Mouse (Mus musculus): ENCODE results near the gene Npff. TPM values are rescaled to one million over a fixed set of nuclear protein-coding genes. Genes with fewer than 3 reads are reported as not detected.

The Npff gene
- polyA plus RNA-seq, 1 experiment, result 3.4 TPM

- H3K27ac ChIP-seq (ENCODE audit: insufficient read depth, low read depth, low read length), result no peak overlapping the region
- no peaks in the 10 kb centered on the region for H3K4me1 ChIP-seq (ENCODE audit: control insufficient read depth, insufficient read depth, low read length)
- 95% methylated on average over 1 of the region's 1 CpGs for WGBS
- H3K27me3 ChIP-seq (replicated peaks; ENCODE audit: control insufficient read depth, insufficient read depth, low read length), result no peaks in the 10 kb centered on the region
- H3K4me3 ChIP-seq (ENCODE audit: insufficient read depth, low read depth, low read length), result no peak overlapping the region
- peaks cover 6% of the 10 kb centered on the region; the same call in 1 of the 2 replicates for H3K36me3 ChIP-seq (ENCODE audit: control insufficient read depth, insufficient read depth, low read length)
- DNase-seq, result no peak
- TF ChIP-seq POLR2A (IDR thresholded peaks at IDR 0.05; ENCODE audit: low read depth, low read length) (no peak), CTCF (conservative IDR thresholded peaks at IDR 0.05; ENCODE audit: insufficient read depth, insufficient read length, low read depth, low read length) (no peak)
Observed at GRCm38 (mm10) chr15:102555581-102555980, 30.8 kb upstream of the Npff start.

GRCm38 (mm10) chr15:102552599-102552998, 27.9 kb upstream of the Npff start:
- H3K4me3 ChIP-seq (ENCODE audit: insufficient read depth, low read depth, low read length), result no peak overlapping the region
- H3K4me1 ChIP-seq (ENCODE audit: control insufficient read depth, insufficient read depth, low read length), result no peaks in the 10 kb centered on the region
- peaks cover 6% of the 10 kb centered on the region; the same call in 1 of the 2 replicates for H3K36me3 ChIP-seq (ENCODE audit: control insufficient read depth, insufficient read depth, low read length)
- 98% methylated on average over 5 of the region's 5 CpGs for WGBS
- H3K27me3 ChIP-seq (replicated peaks; ENCODE audit: control insufficient read depth, insufficient read depth, low read length), result no peaks in the 10 kb centered on the region
- H3K27ac ChIP-seq (ENCODE audit: insufficient read depth, low read depth, low read length), result no peak overlapping the region
- no peak for TF ChIP-seq POLR2A (IDR thresholded peaks at IDR 0.05; ENCODE audit: low read depth, low read length)
- no peak for TF ChIP-seq CTCF (conservative IDR thresholded peaks at IDR 0.05; ENCODE audit: insufficient read depth, insufficient read length, low read depth, low read length)
- DNase-seq, result no peak

GRCm38 (mm10) chr15:102547478-102547877, 22.7 kb upstream of the Npff start:
- peak; percentile 52 for DNase-seq
- peaks cover 1% of the 10 kb centered on the region; the same call in 1 of the 2 replicates for H3K36me3 ChIP-seq (ENCODE audit: control insufficient read depth, insufficient read depth, low read length)
- 72% methylated on average over 3 of the region's 3 CpGs for WGBS
- no peaks in the 10 kb centered on the region for H3K4me1 ChIP-seq (ENCODE audit: control insufficient read depth, insufficient read depth, low read length)
- H3K27me3 ChIP-seq (replicated peaks; ENCODE audit: control insufficient read depth, insufficient read depth, low read length), result no peaks in the 10 kb centered on the region
- H3K27ac ChIP-seq (ENCODE audit: insufficient read depth, low read depth, low read length), result no peak overlapping the region
- H3K4me3 ChIP-seq (ENCODE audit: insufficient read depth, low read depth, low read length), result no peak overlapping the region
- TF ChIP-seq CTCF (conservative IDR thresholded peaks at IDR 0.05; ENCODE audit: insufficient read depth, insufficient read length, low read depth, low read length) (no peak), POLR2A (IDR thresholded peaks at IDR 0.05; ENCODE audit: low read depth, low read length) (no peak)

- TF ChIP-seq CTCF (conservative IDR thresholded peaks at IDR 0.05; ENCODE audit: insufficient read depth, insufficient read length, low read depth, low read length) (no peak), POLR2A (IDR thresholded peaks at IDR 0.05; ENCODE audit: low read depth, low read length) (no peak)
- Histone ChIP-seq H3K27ac (ENCODE audit: insufficient read depth, low read depth, low read length) (no peak overlapping the region), H3K4me3 (ENCODE audit: insufficient read depth, low read depth, low read length) (no peak overlapping the region), H3K27me3 (replicated peaks; ENCODE audit: control insufficient read depth, insufficient read depth, low read length) (no peaks in the 10 kb centered on the region), H3K4me1 (ENCODE audit: control insufficient read depth, insufficient read depth, low read length) (no peaks in the 10 kb centered on the region), H3K36me3 (ENCODE audit: control insufficient read depth, insufficient read depth, low read length) (peaks cover 1% of the 10 kb centered on the region; the same call in 1 of the 2 replicates)
- 67% methylated on average over 3 of the region's 3 CpGs for WGBS
- peak; percentile 60 for DNase-seq
Observed at GRCm38 (mm10) chr15:102546677-102547427, 22.1 kb upstream of the Npff start.

GRCm38 (mm10) chr15:102546246-102546645, 21.5 kb upstream of the Npff start:
- H3K36me3 ChIP-seq (ENCODE audit: control insufficient read depth, insufficient read depth, low read length), result peaks cover 1% of the 10 kb centered on the region; the same call in 1 of the 2 replicates
- TF ChIP-seq POLR2A (IDR thresholded peaks at IDR 0.05; ENCODE audit: low read depth, low read length) (no peak), CTCF (conservative IDR thresholded peaks at IDR 0.05; ENCODE audit: insufficient read depth, insufficient read length, low read depth, low read length) (no peak)
- DNase-seq, result no peak
- H3K4me1 ChIP-seq (ENCODE audit: control insufficient read depth, insufficient read depth, low read length), result no peaks in the 10 kb centered on the region
- H3K27ac ChIP-seq (ENCODE audit: insufficient read depth, low read depth, low read length), result no peak overlapping the region
- no peaks in the 10 kb centered on the region for H3K27me3 ChIP-seq (replicated peaks; ENCODE audit: control insufficient read depth, insufficient read depth, low read length)
- no peak overlapping the region for H3K4me3 ChIP-seq (ENCODE audit: insufficient read depth, low read depth, low read length)
- 96% methylated on average over 3 of the region's 3 CpGs for WGBS

GRCm38 (mm10) chr15:102544801-102545200, 20.1 kb upstream of the Npff start:
- H3K4me3 ChIP-seq (ENCODE audit: insufficient read depth, low read depth, low read length), result no peak overlapping the region
- DNase-seq, result no peak
- H3K27me3 ChIP-seq (replicated peaks; ENCODE audit: control insufficient read depth, insufficient read depth, low read length), result no peaks in the 10 kb centered on the region
- no peak overlapping the region for H3K27ac ChIP-seq (ENCODE audit: insufficient read depth, low read depth, low read length)
- WGBS, result 91% methylated on average over 4 of the region's 4 CpGs
- peaks cover 4% of the 10 kb centered on the region; the same call in 1 of the 2 replicates for H3K36me3 ChIP-seq (ENCODE audit: control insufficient read depth, insufficient read depth, low read length)
- TF ChIP-seq POLR2A (IDR thresholded peaks at IDR 0.05; ENCODE audit: low read depth, low read length) (no peak), CTCF (conservative IDR thresholded peaks at IDR 0.05; ENCODE audit: insufficient read depth, insufficient read length, low read depth, low read length) (no peak)
- no peaks in the 10 kb centered on the region for H3K4me1 ChIP-seq (ENCODE audit: control insufficient read depth, insufficient read depth, low read length)

GRCm38 (mm10) chr15:102533926-102534325, 9.2 kb upstream of the Npff start:
- no peak for TF ChIP-seq CTCF (conservative IDR thresholded peaks at IDR 0.05; ENCODE audit: insufficient read depth, insufficient read length, low read depth, low read length)
- TF ChIP-seq POLR2A (IDR thresholded peaks at IDR 0.05; ENCODE audit: low read depth, low read length), result no peak
- H3K36me3 ChIP-seq (ENCODE audit: control insufficient read depth, insufficient read depth, low read length), result peaks cover 12% of the 10 kb centered on the region
- no peak for DNase-seq
- H3K4me3 ChIP-seq (ENCODE audit: insufficient read depth, low read depth, low read length), result no peak overlapping the region
- no peaks in the 10 kb centered on the region for H3K4me1 ChIP-seq (ENCODE audit: control insufficient read depth, insufficient read depth, low read length)
- H3K27ac ChIP-seq (ENCODE audit: insufficient read depth, low read depth, low read length), result no peak overlapping the region
- H3K27me3 ChIP-seq (replicated peaks; ENCODE audit: control insufficient read depth, insufficient read depth, low read length), result no peaks in the 10 kb centered on the region
- WGBS, result 88% methylated on average over 7 of the region's 7 CpGs

All from kidney, adult 2 months (tissue).